ENCODE assay signal across 19 mouse cellular contexts in the genomic region with DNA sequence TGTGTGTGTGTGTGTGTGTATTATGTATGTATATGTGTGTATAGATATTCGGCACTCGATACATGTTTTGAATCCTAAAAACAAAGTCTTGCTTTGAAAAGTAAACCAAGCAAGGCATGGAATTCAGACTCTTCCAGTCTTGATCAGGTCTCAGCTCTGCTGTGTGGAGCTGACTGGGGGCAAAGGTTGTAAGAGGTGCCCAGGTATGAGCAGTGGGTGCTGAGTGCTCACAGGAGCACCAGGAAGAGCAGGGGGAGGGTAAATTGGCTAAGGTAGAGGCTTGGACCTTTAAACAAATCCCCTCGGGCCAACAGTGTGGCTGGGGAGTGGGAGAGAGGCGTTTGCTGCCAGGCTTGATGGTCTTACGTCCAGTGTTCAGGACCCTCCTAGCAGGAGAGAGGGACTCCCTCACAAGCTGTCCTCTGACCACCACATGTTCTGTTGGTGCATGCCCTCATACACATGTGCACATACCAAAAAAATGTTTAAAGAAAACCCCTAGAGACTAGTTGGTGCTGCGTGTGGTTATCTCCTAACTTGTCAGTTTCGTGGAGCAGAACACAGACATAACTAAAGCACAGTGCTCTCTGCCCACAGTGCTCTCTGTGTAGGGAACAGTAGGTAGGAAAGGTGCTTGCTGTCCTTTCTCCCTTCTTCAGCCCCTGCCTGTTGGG. TPM values are rescaled to one million over a fixed set of nuclear protein-coding genes. Genes with fewer than 3 reads are reported as not detected.
DNase-seq lines count a peak whose midpoint lies in the region; ATAC-seq and TF ChIP-seq lines count a peak whose summit lies in the region.
"Had no signal": no experiment of that assay in that cellular context is flagged by ENCODE, and none has a peak within 500 bp of the region (broad histone marks: within the 10 kb centered on the region; RNA-seq: fewer than 3 reads in every experiment).

No protein-coding gene starts in this region.

- no peak for ATAC-seq in midbrain, embryonic 11.5 days (ENCODE audit: low FRiP score)
- no peak for ATAC-seq in midbrain, postnatal 0 days (ENCODE audit: low FRiP score)
- ATAC-seq in CD4-positive, CD25-positive, alpha-beta regulatory T cell, adult 4 months, result no peak
- ATAC-seq: activated CD4-positive, CD25-positive, alpha-beta regulatory T cell, adult 4 months; forebrain, embryonic 16.5 days; Patski had no signal

- H3K4me3 ChIP-seq in kidney, adult 2 months (ENCODE audit: insufficient read depth, low read depth, low read length), result no peak overlapping the region
- H3K4me3 ChIP-seq in midbrain, embryonic 11.5 days (ENCODE audit: low read depth, low read length), result no peak overlapping the region
- H3K4me3 ChIP-seq in midbrain, postnatal 0 days (ENCODE audit: low read depth, low read length), result no peak overlapping the region
- H3K4me3 ChIP-seq: embryonic facial prominence, embryonic 12.5 days; heart, adult 2 months; heart, embryonic 13.5 days; hindbrain, embryonic 15.5 days had no signal

- no peaks in the 10 kb centered on the region for H3K27me3 ChIP-seq in kidney, adult 2 months (replicated peaks; ENCODE audit: control insufficient read depth, insufficient read depth, low read length)
- no peaks in the 10 kb centered on the region for H3K27me3 ChIP-seq in midbrain, embryonic 11.5 days (ENCODE audit: control insufficient read depth, insufficient read depth, low read length)
- H3K27me3 ChIP-seq in midbrain, postnatal 0 days (ENCODE audit: insufficient read depth, low read length), result no peaks in the 10 kb centered on the region
- H3K27me3 ChIP-seq: embryonic facial prominence, embryonic 12.5 days; heart, embryonic 13.5 days; hindbrain, embryonic 15.5 days; Patski had no signal

- TF ChIP-seq CTCF in kidney, adult 2 months (conservative IDR thresholded peaks at IDR 0.05; ENCODE audit: insufficient read depth, insufficient read length, low read depth, low read length), result no peak
- TF ChIP-seq CTCF in midbrain, postnatal 0 days (IDR thresholded peaks at IDR 0.05), result no peak

- peak overlapping the region; percentile 75 for H3K27ac ChIP-seq in kidney, adult 2 months (ENCODE audit: insufficient read depth, low read depth, low read length)
- no peak overlapping the region for H3K27ac ChIP-seq in midbrain, embryonic 11.5 days (ENCODE audit: low read depth, low read length)
- H3K27ac ChIP-seq in midbrain, postnatal 0 days (ENCODE audit: low read depth, low read length), result no peak overlapping the region
- H3K27ac ChIP-seq: embryonic facial prominence, embryonic 12.5 days; heart, adult 2 months; heart, embryonic 13.5 days; hindbrain, embryonic 15.5 days had no signal

- no peaks in the 10 kb centered on the region for H3K36me3 ChIP-seq in kidney, adult 2 months (ENCODE audit: control insufficient read depth, insufficient read depth, low read length)
- H3K36me3 ChIP-seq in midbrain, embryonic 11.5 days (ENCODE audit: control insufficient read depth, insufficient read depth, low read length), result no peaks in the 10 kb centered on the region
- H3K36me3 ChIP-seq in midbrain, postnatal 0 days (ENCODE audit: insufficient read depth, low read length), result no peaks in the 10 kb centered on the region
- H3K36me3 ChIP-seq: embryonic facial prominence, embryonic 12.5 days; heart, embryonic 13.5 days; hindbrain, embryonic 15.5 days had no signal

- TF ChIP-seq POLR2A in kidney, adult 2 months (IDR thresholded peaks at IDR 0.05; ENCODE audit: low read depth, low read length), result no peak

- DNase-seq in adrenal gland, postnatal 14 days, result peak; percentile 2
- DNase-seq in adrenal gland, postnatal 36 days, result no peak
- DNase-seq in kidney, adult 2 months, result peak; percentile 78
- DNase-seq in kidney, postnatal 10 days, result no peak
- DNase-seq in midbrain, embryonic 11.5 days (ENCODE audit: low spot score, missing footprints), result peak; percentile 39
- DNase-seq in midbrain, postnatal 0 days (ENCODE audit: low spot score), result no peak
- DNase-seq: adrenal gland, postnatal 25 days; B cell, adult 2 months; cerebellum, postnatal 25 days; gastrocnemius, postnatal 10 days; heart, adult 2 months; heart, postnatal 36 days had no signal

- H3K4me1 ChIP-seq in kidney, adult 2 months (ENCODE audit: control insufficient read depth, insufficient read depth, low read length), result peaks cover 73% of the 10 kb centered on the region
- H3K4me1 ChIP-seq in midbrain, embryonic 11.5 days (ENCODE audit: control insufficient read depth, insufficient read depth, low read length), result peaks cover 21% of the 10 kb centered on the region
- H3K4me1 ChIP-seq in midbrain, postnatal 0 days (ENCODE audit: insufficient read depth, low read length), result peaks cover 21% of the 10 kb centered on the region; the same call in 1 of the 2 replicates

- H3K4me2 ChIP-seq in midbrain, embryonic 11.5 days, result no peak overlapping the region
- no peak overlapping the region for H3K4me2 ChIP-seq in midbrain, postnatal 0 days (ENCODE audit: low read depth, low read length, poor library complexity, severe bottlenecking)
- H3K4me2 ChIP-seq: embryonic facial prominence, embryonic 12.5 days; heart, embryonic 13.5 days; hindbrain, embryonic 15.5 days had no signal

- no peak overlapping the region for H3K9ac ChIP-seq in midbrain, embryonic 11.5 days (ENCODE audit: low read length)
- no peak overlapping the region for H3K9ac ChIP-seq in midbrain, postnatal 0 days (replicated peaks; ENCODE audit: low read length, poor library complexity, severe bottlenecking)
- H3K9ac ChIP-seq: embryonic facial prominence, embryonic 12.5 days; heart, embryonic 13.5 days; hindbrain, embryonic 15.5 days had no signal

- WGBS in kidney, adult 2 months, result 43% methylated on average over 7 of the region's 7 CpGs
- 87% methylated on average over 7 of the region's 7 CpGs for WGBS in midbrain, embryonic 11.5 days
- WGBS in midbrain, postnatal 0 days, result 79% methylated on average over 7 of the region's 7 CpGs

- no peaks in the 10 kb centered on the region for H3K9me3 ChIP-seq in midbrain, embryonic 11.5 days (ENCODE audit: control insufficient read depth, low read length)
- H3K9me3 ChIP-seq in midbrain, postnatal 0 days (ENCODE audit: low read length), result no peaks in the 10 kb centered on the region
- H3K9me3 ChIP-seq: embryonic facial prominence, embryonic 12.5 days; heart, embryonic 13.5 days; hindbrain, embryonic 15.5 days had no signal

RNA-seq across cellular contexts. Expression of a gene that starts 10.6 kb away (rescaled TPM):
- total RNA-seq in adrenal gland, postnatal 14 days (2021), result 32.3 and 33.7 TPM in 2 replicates
- 10 to 100 TPM; 40.3 to 42.3 TPM for total RNA-seq in adrenal gland, postnatal 36 days (2021)
- polyA plus RNA-seq in kidney, adult 2 months (2012; rRNA removed), result 17.5 and 19.9 TPM in 2 replicates
- polyA plus RNA-seq in midbrain, embryonic 11.5 days (2014; fragmentation: Nextera tagmentation; extraction: Ambion mirVana), result 1.4 and 1.5 TPM in 2 replicates
- 22.0 and 28.6 TPM in 2 replicates for total RNA-seq in midbrain, postnatal 0 days (2014; rRNA removed)
- polyA plus RNA-seq in midbrain, postnatal 0 days (2015; fragmentation: Nextera tagmentation; extraction: Ambion mirVana), result 6.1 and 6.6 TPM in 2 replicates
- 1 to 10 TPM; 2.5 to 3.8 TPM for polyA plus RNA-seq in CD4-positive, CD25-positive, alpha-beta regulatory T cell, adult 4 months (2017; shearing (Covaris generic))

RNA-seq across cellular contexts. Expression of a gene that starts 15.6 kb away (rescaled TPM):
- 10.1 and 13.3 TPM in 2 replicates for total RNA-seq in adrenal gland, postnatal 14 days (2021)
- 10 to 100 TPM in 1 of 2 experiments, 1 to 10 TPM in 1; 9.7 to 15.0 TPM for total RNA-seq in adrenal gland, postnatal 36 days (2021)
- 7.4 and 8.0 TPM in 2 replicates for polyA plus RNA-seq in kidney, adult 2 months (2012; rRNA removed)
- polyA plus RNA-seq in midbrain, embryonic 11.5 days (2014; fragmentation: Nextera tagmentation; extraction: Ambion mirVana), result 17.3 and 19.2 TPM in 2 replicates
- 4.9 TPM in 2 replicates for total RNA-seq in midbrain, postnatal 0 days (2014; rRNA removed)
- polyA plus RNA-seq in midbrain, postnatal 0 days (2015; fragmentation: Nextera tagmentation; extraction: Ambion mirVana), result 3.0 and 3.1 TPM in 2 replicates
- polyA plus RNA-seq in CD4-positive, CD25-positive, alpha-beta regulatory T cell, adult 4 months (2017; shearing (Covaris generic)), result 1 to 10 TPM in 1 of 2 experiments, under 1 TPM in 1; 0.96 to 1.5 TPM

RNA-seq across cellular contexts. Expression of a gene that starts 49.0 kb away (rescaled TPM):
- 173 and 197 TPM in 2 replicates for total RNA-seq in adrenal gland, postnatal 14 days (2021)
- total RNA-seq in adrenal gland, postnatal 36 days (2021), result 100 to 1,000 TPM; 171 to 443 TPM
- 215 and 219 TPM in 2 replicates for polyA plus RNA-seq in kidney, adult 2 months (2012; rRNA removed)
- 40.5 and 44.4 TPM in 2 replicates for polyA plus RNA-seq in midbrain, embryonic 11.5 days (2014; fragmentation: Nextera tagmentation; extraction: Ambion mirVana)
- 57.5 and 62.4 TPM in 2 replicates for total RNA-seq in midbrain, postnatal 0 days (2014; rRNA removed)
- 50.7 and 54.9 TPM in 2 replicates for polyA plus RNA-seq in midbrain, postnatal 0 days (2015; fragmentation: Nextera tagmentation; extraction: Ambion mirVana)
- 10 to 100 TPM; 45.7 to 58.8 TPM for polyA plus RNA-seq in CD4-positive, CD25-positive, alpha-beta regulatory T cell, adult 4 months (2017; shearing (Covaris generic))

Comparison
In these comparisons a context has a peak if more than half of its experiments do, and no peak if none do; other contexts are left out.
1. DNase-seq: peak in adrenal gland, postnatal 14 days (single experiment), kidney, adult 2 months (single experiment) and midbrain, embryonic 11.5 days (single experiment); none in adrenal gland, postnatal 36 days (0 of 2), kidney, postnatal 10 days (single experiment) and midbrain, postnatal 0 days (single experiment).